Mouse (Mus musculus) heart, embryonic 16.5 days (tissue): ENCODE measurements around the gene Tpt1. TPM values are rescaled to one million over a fixed set of nuclear protein-coding genes. Genes with fewer than 3 reads are reported as not detected.
"Not testable (repeated sequence)": the region's sequence is repeated elsewhere in the genome, so short reads cannot be mapped to it uniquely, and the experiment has no call there.

Experiments
- ATAC-seq: fragments of 200-750 bp; cut with Nextera tagmentation; replicated peaks from 2 replicates; pipeline ENCODE4 v1.8.0; 2017; ENCODE audit warnings: moderate number of reproducible peaks; ENCODE audit not compliant: insufficient read depth, low FRiP score; ENCODE audit errors: extremely low read depth
- H3K27ac ChIP-seq: fragments of 300-500 bp; sonication (generic); 2 replicates; pipeline ENCODE4 v1.5.1; 2014; ENCODE audit warnings: mild to moderate bottlenecking, low read length, control low read depth, moderate library complexity
- H3K27me3 ChIP-seq: fragments of 300-500 bp; sonication (generic); 2 replicates; pipeline ENCODE4 v1.6.1; 2014; ENCODE audit warnings: low read length, mixed read lengths; ENCODE audit not compliant: control insufficient read depth, insufficient read depth
- H3K36me3 ChIP-seq: fragments of 300-500 bp; sonication (generic); 2 replicates; pipeline ENCODE4 v1.6.1; 2014; ENCODE audit not compliant: control insufficient read depth, insufficient read depth
- H3K4me1 ChIP-seq: fragments of 300-500 bp; sonication (generic); 2 replicates; pipeline ENCODE4 v1.6.1; 2014; ENCODE audit warnings: low read length, mixed read lengths; ENCODE audit not compliant: control insufficient read depth, insufficient read depth
- H3K4me2 ChIP-seq: fragments of 300-500 bp; sonication (generic); 2 replicates; pipeline ENCODE4 v1.6.1; 2014; ENCODE audit warnings: low read depth, mild to moderate bottlenecking, control low read depth, low read length
- H3K4me3 ChIP-seq: fragments of 300-500 bp; sonication (generic); 2 replicates; pipeline ENCODE4 v1.5.1; 2014; ENCODE audit warnings: mild to moderate bottlenecking, control low read depth, low read length
- H3K9ac ChIP-seq: fragments of 300-500 bp; sonication (generic); 2 replicates; pipeline ENCODE4 v1.6.1; 2014; ENCODE audit warnings: low read length, control low read depth
- H3K9me3 ChIP-seq: fragments of 300-500 bp; sonication (generic); replicated peaks from 2 replicates; pipeline ENCODE4 v1.6.1; 2016; ENCODE audit warnings: low read length; ENCODE audit not compliant: control insufficient read depth
- WGBS: fragments of 180-500 bp; shearing (Covaris S2); extraction: QIAGEN DNeasy Blood & Tissue Kit; methylation state at CpG from one replicate; pipeline ENCODE4 v1.1.7; 2014; 5-methylcytosine and 5-hydroxymethylcytosine counted together
- polyA plus RNA-seq: library from polyadenylated mRNA; unstranded; fragments of >200 nt; fragmentation: Nextera tagmentation; extraction: Ambion mirVana; gene quantifications from 2 replicates; pipeline ENCODE4 v1.2.1, GENCODE M21; 2015

Gene Tpt1
- polyA plus RNA-seq, 1 experiment from 2014 or later, result 770 TPM

GRCm38 (mm10) chr14:75828221-75828620 lies 16.7 kb upstream of the Tpt1 start:
- Histone ChIP-seq H3K4me1 (peaks cover 14% of the 10 kb centered on the region), H3K36me3 (no peaks in the 10 kb centered on the region), H3K4me2 (peak overlapping the region; percentile 84), H3K9ac (no peak overlapping the region), H3K4me3 (no peak overlapping the region), H3K27ac (no peak overlapping the region), H3K27me3 (no peaks in the 10 kb centered on the region), H3K9me3 (no peaks in the 10 kb centered on the region)
- WGBS, result 44% methylated on average over 11 of the region's 11 CpGs
- ATAC-seq, result no peak; the same call in 1 of the 2 replicates

GRCm38 (mm10) chr14:75828866-75829806 lies 15.8 kb upstream of the Tpt1 start:
- H3K9me3 ChIP-seq, result no peaks in the 10 kb centered on the region
- H3K9ac ChIP-seq, result peak overlapping the region; percentile 59
- H3K4me2 ChIP-seq, result peak overlapping the region; percentile 84
- H3K4me3 ChIP-seq, result peak overlapping the region; percentile 48
- no peaks in the 10 kb centered on the region for H3K36me3 ChIP-seq
- WGBS, result 2% methylated on average over 32 of the region's 32 CpGs
- peaks cover 19% of the 10 kb centered on the region for H3K4me1 ChIP-seq
- H3K27me3 ChIP-seq, result no peaks in the 10 kb centered on the region
- peak overlapping the region; percentile 77 for H3K27ac ChIP-seq
- ATAC-seq, result peak; percentile 58

GRCm38 (mm10) chr14:75829817-75830216 lies 15.1 kb upstream of the Tpt1 start:
- H3K4me3 ChIP-seq, H3K27me3 ChIP-seq, ATAC-seq, H3K9me3 ChIP-seq, H3K36me3 ChIP-seq: not testable (repeated sequence)
- peak overlapping the region; percentile 77; the same call in 1 of the 2 replicates for H3K27ac ChIP-seq
- 0 out of 2 replicates have a peak overlapping the region, but pooled peaks have one; percentile 16 for H3K9ac ChIP-seq
- peak overlapping the region; percentile 84 for H3K4me2 ChIP-seq
- WGBS, result 58% methylated on average over 14 of the region's 14 CpGs
- H3K4me1 ChIP-seq, result peaks cover 19% of the 10 kb centered on the region

- ATAC-seq, result no peak
- Histone ChIP-seq H3K4me3 (no peak overlapping the region), H3K27me3 (no peaks in the 10 kb centered on the region), H3K4me1 (peaks cover 30% of the 10 kb centered on the region), H3K9me3 (no peaks in the 10 kb centered on the region), H3K4me2 (no peak overlapping the region), H3K27ac (no peak overlapping the region), H3K36me3 (no peaks in the 10 kb centered on the region), H3K9ac (no peak overlapping the region)
- 82% methylated on average over 2 of the region's 2 CpGs for WGBS
Measured at GRCm38 (mm10) chr14:75832031-75832430, 12.9 kb upstream of the Tpt1 start.

- no peaks in the 10 kb centered on the region for H3K36me3 ChIP-seq
- peaks cover 36% of the 10 kb centered on the region for H3K4me1 ChIP-seq
- H3K27ac ChIP-seq, result peak overlapping the region; percentile 93
- no peak overlapping the region; the same call in 1 of the 2 replicates for H3K4me3 ChIP-seq
- H3K4me2 ChIP-seq, result peak overlapping the region; percentile 99
- H3K9ac ChIP-seq, result peak overlapping the region; percentile 73
- H3K9me3 ChIP-seq, result no peaks in the 10 kb centered on the region
- ATAC-seq, result no peak
- no peaks in the 10 kb centered on the region for H3K27me3 ChIP-seq
- WGBS, result 53% methylated on average over 4 of the region's 4 CpGs
Measured at GRCm38 (mm10) chr14:75832982-75833381, 11.9 kb upstream of the Tpt1 start.

GRCm38 (mm10) chr14:75833546-75834250 lies 11.2 kb upstream of the Tpt1 start:
- Histone ChIP-seq H3K4me3 (peak overlapping the region; percentile 61), H3K9ac (peak overlapping the region; percentile 73), H3K27ac (peak overlapping the region; percentile 93), H3K4me1 (peaks cover 30% of the 10 kb centered on the region), H3K4me2 (peak overlapping the region; percentile 99), H3K36me3 (no peaks in the 10 kb centered on the region), H3K9me3 (no peaks in the 10 kb centered on the region), H3K27me3 (no peaks in the 10 kb centered on the region)
- peak; percentile 14 for ATAC-seq
- 10% methylated on average over 12 of the region's 12 CpGs for WGBS

GRCm38 (mm10) chr14:75834251-75834738 lies 10.6 kb upstream of the Tpt1 start:
- Histone ChIP-seq H3K27ac (peak overlapping the region; percentile 93), H3K4me2 (peak overlapping the region; percentile 99), H3K36me3 (no peaks in the 10 kb centered on the region), H3K9me3 (no peaks in the 10 kb centered on the region), H3K4me1 (peaks cover 24% of the 10 kb centered on the region), H3K9ac (peak overlapping the region; percentile 93), H3K27me3 (no peaks in the 10 kb centered on the region), H3K4me3 (peak overlapping the region; percentile 61)
- WGBS, result 0% methylated on average over 10 of the region's 10 CpGs
- peak; percentile 86 for ATAC-seq

- no peaks in the 10 kb centered on the region for H3K36me3 ChIP-seq
- under 1% methylated on average over 16 of the region's 16 CpGs for WGBS
- peak overlapping the region; percentile 93 for H3K9ac ChIP-seq
- peak overlapping the region; percentile 61 for H3K4me3 ChIP-seq
- peak; percentile 53 for ATAC-seq
- no peaks in the 10 kb centered on the region for H3K27me3 ChIP-seq
- H3K9me3 ChIP-seq, result no peaks in the 10 kb centered on the region
- H3K4me1 ChIP-seq, result peaks cover 24% of the 10 kb centered on the region
- peak overlapping the region; percentile 93 for H3K27ac ChIP-seq
- peak overlapping the region; percentile 99 for H3K4me2 ChIP-seq
Measured at GRCm38 (mm10) chr14:75834739-75835381, 10.0 kb upstream of the Tpt1 start.
